Mouse (Mus musculus) thymus, adult 2 months (tissue): Measurements from ENCODE around the gene Cntn5.

Experiments
- CTCF ChIP-seq: fragments of 200-500 bp; IDR thresholded peaks from 2 replicates; pipeline ENCODE4 v1.5.1; 2012; ENCODE audit warnings: mild to moderate bottlenecking, control low read depth, low read length, moderate library complexity, borderline replicate concordance; ENCODE audit not compliant: control insufficient read depth, poor library complexity, insufficient read depth; ENCODE audit errors: extremely low read depth
- POLR2A ChIP-seq: fragments of 200-500 bp; IDR thresholded peaks from 2 replicates; pipeline ENCODE4 v1.6.1; 2012; ENCODE audit warnings: mild to moderate bottlenecking, low read length, control low read depth, moderate library complexity; ENCODE audit not compliant: control insufficient read depth, poor library complexity, insufficient read depth; ENCODE audit errors: extremely low read depth

GRCm38 (mm10) chr9:9718145-9718544 lies 1186.4 kb downstream of the Cntn5 start:
- TF ChIP-seq CTCF = no peak
- TF ChIP-seq POLR2A = no peak
